Mouse (Mus musculus) liver, embryonic 14 days (tissue): Measurements from ENCODE around the gene D130052B06Rik. TPM values are rescaled to one million over a fixed set of nuclear protein-coding genes. Genes with fewer than 3 reads are reported as not detected.

Experiments
- polyA plus RNA-seq: library from polyadenylated mRNA; depleted of rRNA; stranded (reverse); fragments of >200 nt; gene quantifications from 2 replicates; pipeline ENCODE4 v1.2.3, GENCODE M21; 2012; rRNA removed

Gene D130052B06Rik
- polyA plus RNA-seq, result not detected in 2 replicates

DNA sequence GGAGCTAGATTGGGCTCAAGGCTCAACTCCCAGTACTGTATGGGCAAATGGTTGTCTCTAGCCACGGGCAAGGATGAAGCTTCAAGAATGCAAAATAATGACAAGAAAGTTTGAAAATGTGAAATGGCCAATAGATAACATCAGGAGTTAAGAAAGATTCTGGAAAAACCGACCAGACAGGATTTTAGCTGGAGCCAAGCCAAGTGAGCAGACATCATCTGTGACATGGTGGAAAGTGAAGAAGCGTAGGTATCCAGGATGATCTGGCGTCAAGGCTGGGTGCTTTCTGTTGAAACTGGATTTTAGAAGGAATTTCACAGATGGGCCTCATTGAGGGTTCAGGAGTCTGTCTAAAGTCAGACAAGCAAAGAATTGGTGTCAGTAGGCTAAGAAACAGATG, at the start of gene D130052B06Rik:
TSS of gene D130052B06Rik (plus strand) at position 317 of the 400 bp plus-strand sequence.

DNA sequence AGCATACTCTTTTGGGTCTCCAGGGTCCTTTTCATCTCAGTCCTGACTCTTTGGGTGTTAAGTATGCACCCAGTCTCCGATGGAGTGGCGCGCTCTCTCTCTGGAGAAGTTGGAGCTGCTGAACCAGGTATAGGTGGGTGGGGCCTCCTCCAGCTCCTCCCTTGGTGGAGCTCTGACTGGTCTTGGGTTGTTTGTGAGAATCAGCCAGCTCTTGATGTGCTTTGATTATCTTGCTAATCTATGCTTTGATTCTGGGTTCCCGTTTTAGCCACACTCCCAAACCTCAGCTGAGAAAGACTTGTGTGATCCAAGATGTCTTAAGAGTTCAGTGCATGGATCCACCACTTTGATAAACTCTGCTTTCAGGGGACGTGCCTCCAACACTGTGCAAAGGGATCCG, 20.2 kb upstream of the D130052B06Rik start, which contains the start of gene Gabrp:
TSS of gene Gabrp (minus strand) at position 101 of the 400 bp plus-strand sequence.

Other genes starting within 250 kb of the D130052B06Rik start
- gene Ranbp17, start 85.6 kb upstream of the D130052B06Rik start, polyA plus RNA-seq, result 1.6 TPM in 2 replicates
- gene Gabrp, start 20.3 kb upstream of the D130052B06Rik start, polyA plus RNA-seq, result 1.1 TPM in 1 of 2 replicates, not detected in the other